Mouse (Mus musculus) olfactory bulb, adult 2 months (tissue): ENCODE measurements around the gene Rprm.
A peak's percentile ranks its signal among the peaks of the same experiment; 100 is the strongest.

Source experiments
- CTCF ChIP-seq: fragments of 200-500 bp; IDR thresholded peaks from 2 replicates; pipeline ENCODE4 v1.5.1; 2012; ENCODE audit warnings: low read depth, mild to moderate bottlenecking, low read length, moderate library complexity; ENCODE audit not compliant: insufficient read depth
- POLR2A ChIP-seq: fragments of 200-500 bp; IDR thresholded peaks from 2 replicates; pipeline ENCODE4 v1.6.1; 2012; ENCODE audit warnings: mild to moderate bottlenecking, low read depth, low read length, moderate library complexity; ENCODE audit not compliant: insufficient read depth

- TF ChIP-seq CTCF (peak; percentile 88), POLR2A (peak; percentile 23)
Measured at GRCm38 (mm10) chr2:54085430-54086087, at the start of gene Rprm.
